Mouse (Mus musculus) intestine, embryonic 14.5 days (tissue): ENCODE measurements around the gene Nedd4. TPM values are rescaled to one million over a fixed set of nuclear protein-coding genes. Genes with fewer than 3 reads are reported as not detected.

Source experiments
- ATAC-seq: fragments of 200-750 bp; cut with Nextera tagmentation; replicated peaks from 2 replicates; pipeline ENCODE4 v1.8.0; 2017; ENCODE audit warnings: low read depth, moderate number of reproducible peaks, moderate TSS enrichment, moderate library complexity; ENCODE audit not compliant: low FRiP score, low TSS enrichment
- DNase-seq: peaks from one replicate; pipeline ENCODE4 v3.0.0-alpha.2; 2018; ENCODE audit warnings: low spot score
- H3K27ac ChIP-seq: fragments of 300-500 bp; sonication (generic); 2 replicates; pipeline ENCODE4 v1.5.1; 2014; ENCODE audit warnings: low read depth, mild to moderate bottlenecking, control low read depth
- H3K27me3 ChIP-seq: fragments of 300-500 bp; sonication (generic); replicated peaks from 2 replicates; pipeline ENCODE4 v1.6.1; 2014; ENCODE audit warnings: low read length, control low read depth; ENCODE audit not compliant: control insufficient read depth, insufficient read depth
- H3K36me3 ChIP-seq: fragments of 300-500 bp; sonication (generic); 2 replicates; pipeline ENCODE4 v1.6.1; 2014; ENCODE audit warnings: low read length, control low read depth; ENCODE audit not compliant: control insufficient read depth, insufficient read depth
- H3K4me1 ChIP-seq: fragments of 300-500 bp; sonication (generic); replicated peaks from 2 replicates; pipeline ENCODE4 v1.6.1; 2014; ENCODE audit warnings: low read length, control low read depth, mixed read lengths; ENCODE audit not compliant: control insufficient read depth, insufficient read depth
- H3K4me2 ChIP-seq: fragments of 300-500 bp; sonication (generic); 2 replicates; pipeline ENCODE4 v1.6.1; 2014; ENCODE audit warnings: low read length
- H3K4me3 ChIP-seq: fragments of 300-500 bp; sonication (generic); 2 replicates; pipeline ENCODE4 v1.5.1; 2014; ENCODE audit warnings: low read depth, low read length, control low read depth, mixed read lengths
- H3K9ac ChIP-seq: fragments of 300-500 bp; sonication (generic); 2 replicates; pipeline ENCODE4 v1.6.1; 2014; ENCODE audit warnings: mild to moderate bottlenecking, low read length
- H3K9me3 ChIP-seq: fragments of 300-500 bp; sonication (generic); 2 replicates; pipeline ENCODE4 v1.6.1; 2016; ENCODE audit warnings: low read length, control low read depth; ENCODE audit not compliant: control insufficient read depth
- WGBS: fragments of 180-500 bp; shearing (Covaris S2); extraction: QIAGEN DNeasy Blood & Tissue Kit; methylation state at CpG from one replicate; pipeline ENCODE4 v1.1.7; 2014; 5-methylcytosine and 5-hydroxymethylcytosine counted together
- polyA plus RNA-seq: library from polyadenylated mRNA; unstranded; fragments of >200 nt; fragmentation: Nextera tagmentation; extraction: Ambion mirVana; gene quantifications from 2 replicates; pipeline ENCODE4 v1.2.1, GENCODE M21; 2014

The Nedd4 gene
- polyA plus RNA-seq, 1 experiment from 2014 or later: 671 TPM

DNA sequence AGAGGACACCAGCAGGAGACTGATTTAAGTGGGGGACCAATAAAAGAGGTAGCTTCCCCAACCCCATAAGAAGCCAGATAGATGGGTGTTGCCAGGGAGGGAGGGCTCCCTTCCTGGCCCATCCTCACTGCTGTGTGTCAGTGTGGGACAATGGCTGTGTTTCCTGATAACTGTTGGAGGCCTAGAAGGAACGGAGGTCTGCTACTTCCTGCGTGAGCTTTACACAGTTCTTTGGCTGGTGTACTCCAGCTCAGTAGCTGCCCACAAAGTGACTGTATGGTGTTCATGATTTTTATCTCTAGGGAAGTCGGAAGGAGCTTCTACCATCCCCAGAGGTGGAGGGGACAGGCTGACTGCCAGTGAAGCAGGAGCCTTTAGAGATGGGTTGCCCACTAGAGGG, 5.2 kb upstream of the Nedd4 start:
- peaks cover 15% of the 10 kb centered on the region for H3K4me1 ChIP-seq
- no peak overlapping the region for H3K27ac ChIP-seq
- WGBS: 59% methylated on average over 3 of the region's 3 CpGs
- no peaks in the 10 kb centered on the region for H3K27me3 ChIP-seq
- H3K9ac ChIP-seq: no peak overlapping the region
- H3K4me3 ChIP-seq: no peak overlapping the region
- H3K9me3 ChIP-seq: no peaks in the 10 kb centered on the region
- H3K36me3 ChIP-seq: no peaks in the 10 kb centered on the region
- H3K4me2 ChIP-seq: no peak overlapping the region
- DNase-seq: no peak
- ATAC-seq: no peak

DNA sequence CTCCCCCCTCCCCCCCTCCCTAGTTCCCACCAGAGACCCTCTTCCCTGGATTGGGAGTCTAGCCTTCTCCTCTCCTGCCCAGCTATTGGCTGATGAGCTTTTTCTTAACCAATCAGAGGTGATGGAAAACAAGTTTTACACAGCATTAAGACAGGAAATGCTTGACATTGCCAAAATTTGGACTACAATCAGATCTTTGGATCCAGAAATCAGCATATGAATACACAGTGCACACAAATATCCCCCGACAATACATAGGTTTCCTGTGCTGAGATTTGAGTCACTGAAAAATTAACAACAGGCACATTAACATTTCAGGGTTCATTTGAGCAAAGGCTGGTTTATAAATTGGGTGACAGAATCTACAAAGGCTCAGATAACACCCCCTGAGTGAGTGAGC, 4.5 kb upstream of the Nedd4 start:
- H3K27me3 ChIP-seq: no peaks in the 10 kb centered on the region
- peaks cover 12% of the 10 kb centered on the region for H3K4me1 ChIP-seq
- DNase-seq (no peak), ATAC-seq (no peak)
- H3K9ac ChIP-seq: no peak overlapping the region
- no peaks in the 10 kb centered on the region for H3K36me3 ChIP-seq
- H3K9me3 ChIP-seq: no peaks in the 10 kb centered on the region
- no peak overlapping the region for H3K4me2 ChIP-seq
- H3K27ac ChIP-seq: no peak overlapping the region
- 73% methylated on average over 1 of the region's 1 CpGs for WGBS
- H3K4me3 ChIP-seq: no peak overlapping the region

DNA sequence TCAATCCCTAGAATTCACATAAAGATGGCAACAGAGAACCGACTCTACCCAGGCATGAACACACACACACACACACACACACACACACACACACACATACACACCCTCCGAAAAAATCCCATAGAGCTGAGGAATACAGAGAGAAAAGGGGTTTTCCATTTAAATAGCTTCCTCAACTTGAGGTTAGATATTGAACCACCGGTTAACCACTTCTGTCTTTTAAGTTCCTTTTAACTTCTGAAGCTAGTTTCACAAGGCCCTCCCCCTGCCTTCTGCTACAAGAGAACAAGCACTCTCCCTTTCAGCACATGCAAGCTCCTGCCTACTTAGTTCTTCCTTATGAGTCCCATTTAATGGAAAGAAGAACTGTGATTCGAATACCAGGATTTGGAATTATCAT, 2.0 kb upstream of the Nedd4 start:
- ATAC-seq (no peak), DNase-seq (no peak)
- Histone ChIP-seq H3K9ac (no peak overlapping the region), H3K9me3 (no peaks in the 10 kb centered on the region), H3K27ac (no peak overlapping the region), H3K4me1 (peaks cover 17% of the 10 kb centered on the region), H3K4me3 (no peak overlapping the region), H3K27me3 (no peaks in the 10 kb centered on the region), H3K36me3 (peaks cover 13% of the 10 kb centered on the region), H3K4me2 (no peak overlapping the region)
- WGBS: 82% methylated on average over 4 of the region's 4 CpGs

DNA sequence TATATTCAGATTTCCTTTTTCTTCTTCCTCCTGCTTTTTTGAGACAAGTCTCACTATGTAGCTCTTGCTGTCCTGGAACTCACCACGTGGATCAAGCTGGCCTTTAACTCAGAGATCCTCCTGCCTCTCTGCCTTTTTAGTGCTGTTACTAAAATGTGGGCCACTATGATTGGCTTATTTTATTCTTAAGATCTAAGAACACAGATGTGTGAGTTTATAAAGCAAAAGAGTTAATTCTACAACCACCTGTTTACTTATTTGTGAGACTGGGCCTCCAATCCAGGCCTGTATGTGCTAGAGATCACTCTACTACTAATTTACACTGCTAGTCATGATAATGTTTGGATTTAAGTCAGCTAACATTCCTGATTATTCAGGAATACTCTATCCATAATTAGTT, 1.2 kb upstream of the Nedd4 start:
- no peak for ATAC-seq
- H3K36me3 ChIP-seq: peaks cover 19% of the 10 kb centered on the region
- peak overlapping the region; percentile 100 for H3K9ac ChIP-seq
- H3K9me3 ChIP-seq: no peaks in the 10 kb centered on the region
- H3K4me3 ChIP-seq: no peak overlapping the region
- H3K27me3 ChIP-seq: no peaks in the 10 kb centered on the region
- peaks cover 24% of the 10 kb centered on the region for H3K4me1 ChIP-seq
- H3K4me2 ChIP-seq: peak overlapping the region; percentile 88
- peak overlapping the region; percentile 100 for H3K27ac ChIP-seq
- no peak for DNase-seq
- WGBS: 49% methylated on average over 1 of the region's 1 CpGs

DNA sequence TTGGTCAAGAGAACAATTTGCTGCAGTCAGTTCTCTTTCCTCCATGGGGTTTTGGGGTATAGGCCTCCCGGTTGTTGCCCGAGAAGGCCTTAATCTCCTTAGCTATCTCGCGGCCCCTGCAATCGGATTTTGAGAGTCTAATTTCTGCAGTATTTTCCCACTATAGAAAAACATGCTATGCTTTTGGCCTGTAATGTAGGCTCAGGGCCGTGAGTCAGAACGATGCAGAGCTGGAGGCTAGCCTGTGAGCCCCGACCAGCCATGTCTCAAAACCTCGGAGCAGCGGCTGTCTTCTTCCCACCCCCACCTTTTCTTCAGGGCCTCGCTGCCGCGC, 618 bp upstream of the Nedd4 start:
- ATAC-seq: no peak
- H3K36me3 ChIP-seq: peaks cover 24% of the 10 kb centered on the region
- no peaks in the 10 kb centered on the region for H3K9me3 ChIP-seq
- H3K27me3 ChIP-seq: no peaks in the 10 kb centered on the region
- WGBS: 1% methylated on average over 13 of the region's 13 CpGs
- H3K27ac ChIP-seq: peak overlapping the region; percentile 100
- H3K9ac ChIP-seq: peak overlapping the region; percentile 100
- DNase-seq: no peak
- peak overlapping the region; percentile 88 for H3K4me2 ChIP-seq
- H3K4me3 ChIP-seq: peak overlapping the region; percentile 96
- peaks cover 24% of the 10 kb centered on the region for H3K4me1 ChIP-seq

DNA sequence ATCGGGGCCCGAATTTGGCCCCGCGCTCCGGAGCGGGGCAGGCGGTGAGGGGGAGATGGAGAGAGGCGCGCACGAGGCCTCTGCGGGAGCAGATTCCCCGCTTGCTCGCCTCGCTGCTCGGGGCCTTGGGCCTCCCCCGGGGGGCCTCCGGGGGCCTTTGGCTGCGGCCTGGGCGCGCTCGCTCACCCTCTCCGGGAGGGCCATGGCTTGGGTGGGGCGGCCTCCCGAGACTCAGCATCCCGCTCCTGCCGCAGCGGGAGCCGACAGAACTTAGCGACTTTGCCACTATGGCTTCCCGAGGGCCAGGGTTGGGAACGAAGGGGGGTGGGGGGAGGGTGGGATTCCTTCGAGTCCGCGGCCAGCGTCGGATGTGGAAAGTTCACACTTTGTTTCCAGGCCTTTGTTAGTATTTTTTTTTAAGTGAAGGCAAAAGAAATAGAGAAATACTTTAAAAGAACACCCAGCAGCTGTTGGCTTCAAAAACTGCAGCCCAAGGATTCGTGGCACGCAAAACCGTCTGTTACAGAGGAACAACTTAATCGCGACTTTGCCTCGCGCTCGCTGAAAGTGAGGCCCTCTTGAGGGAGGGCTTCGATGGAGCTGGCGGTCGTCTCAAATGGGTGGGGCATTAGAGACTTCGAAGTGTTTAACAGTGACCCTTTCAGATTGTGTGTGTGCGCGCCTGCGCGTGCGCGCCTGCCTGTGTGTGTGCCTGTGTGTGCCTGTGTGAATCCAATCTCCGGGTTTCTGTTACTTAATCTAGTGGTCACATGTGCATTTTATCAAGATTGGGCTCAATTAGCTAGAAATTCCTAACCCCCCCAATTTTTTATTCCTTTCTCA, 766 bp downstream of the Nedd4 start:
- H3K9ac ChIP-seq: peak overlapping the region; percentile 100
- H3K4me1 ChIP-seq: peaks cover 29% of the 10 kb centered on the region
- peak overlapping the region; percentile 88 for H3K4me2 ChIP-seq
- ATAC-seq (peak; percentile 61; the same call in 1 of the 2 replicates), DNase-seq (peak; percentile 88)
- H3K27ac ChIP-seq: peak overlapping the region; percentile 100
- under 1% methylated on average over 54 of the region's 55 CpGs for WGBS
- peaks cover 38% of the 10 kb centered on the region for H3K36me3 ChIP-seq
- no peaks in the 10 kb centered on the region for H3K9me3 ChIP-seq
- H3K4me3 ChIP-seq: peak overlapping the region; percentile 96
- H3K27me3 ChIP-seq: no peaks in the 10 kb centered on the region

DNA sequence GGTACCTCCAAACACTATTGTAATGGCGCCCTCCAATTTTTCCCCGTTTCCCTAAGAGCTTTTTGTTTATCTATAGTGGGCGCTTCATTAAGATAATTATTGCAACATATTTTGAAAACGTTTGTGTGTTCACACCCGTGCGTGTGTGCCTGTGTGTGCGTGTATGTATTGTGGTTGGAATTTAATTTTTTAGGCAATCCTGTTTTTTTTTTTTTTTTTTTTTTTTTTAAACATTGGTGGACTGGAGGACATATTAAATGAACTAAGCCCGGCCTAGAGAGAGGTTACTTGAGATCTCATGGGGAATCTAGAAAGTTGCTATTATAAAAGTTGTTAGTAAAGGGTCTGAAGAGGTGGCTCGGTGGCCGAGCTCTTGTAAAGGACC, 1.4 kb downstream of the Nedd4 start:
- H3K9ac ChIP-seq: peak overlapping the region; percentile 100
- H3K4me1 ChIP-seq: peaks cover 29% of the 10 kb centered on the region
- WGBS: 4% methylated on average over 10 of the region's 10 CpGs
- ATAC-seq (no peak), DNase-seq (no peak)
- peak overlapping the region; percentile 100 for H3K27ac ChIP-seq
- H3K4me2 ChIP-seq: peak overlapping the region; percentile 88
- H3K4me3 ChIP-seq: peak overlapping the region; percentile 96
- no peaks in the 10 kb centered on the region for H3K27me3 ChIP-seq
- peaks cover 40% of the 10 kb centered on the region for H3K36me3 ChIP-seq
- H3K9me3 ChIP-seq: no peaks in the 10 kb centered on the region

DNA sequence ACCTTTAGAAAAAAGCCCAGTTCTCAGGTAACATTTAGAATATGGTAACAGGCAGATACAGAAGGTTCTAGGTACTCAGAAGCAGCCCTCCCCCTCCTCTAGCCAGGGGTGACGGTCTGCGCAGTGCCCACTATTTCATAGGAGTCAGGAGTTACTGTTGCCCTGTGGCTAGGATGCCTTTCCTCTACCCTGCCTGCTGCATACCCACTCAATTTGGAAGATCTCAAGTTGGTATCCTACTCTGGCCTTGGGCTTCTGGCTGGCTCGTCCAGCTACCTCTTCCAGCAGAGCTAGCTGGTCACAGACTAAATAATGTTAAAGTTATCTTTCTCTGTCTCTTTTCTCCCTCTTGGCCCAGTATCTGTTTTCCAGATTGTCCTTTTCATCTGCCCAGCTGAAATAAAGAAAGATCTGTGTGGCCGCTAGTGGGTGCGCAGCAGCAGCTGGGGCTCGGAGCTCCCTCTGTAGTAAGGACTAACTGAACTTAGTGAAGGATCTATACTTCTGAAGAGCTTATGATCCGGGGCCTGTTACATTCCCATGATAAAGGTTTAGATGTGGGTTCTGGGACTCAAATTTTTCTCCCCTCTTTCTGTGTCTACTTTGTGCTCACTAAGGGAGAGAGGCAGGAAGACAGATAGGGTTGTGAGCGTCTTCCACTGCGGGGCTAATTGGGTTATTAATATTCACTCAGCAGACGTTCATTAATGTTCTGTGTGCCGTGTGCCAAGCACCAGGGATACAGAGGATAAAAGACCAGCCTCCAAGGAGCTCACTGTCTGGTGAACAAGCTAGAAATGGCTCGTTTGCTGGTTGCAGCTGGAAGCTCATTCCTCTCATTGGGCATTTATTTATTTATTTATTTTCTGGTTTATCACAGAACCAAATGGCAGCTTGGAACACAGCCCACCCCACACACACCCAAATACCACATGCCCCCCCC, 2.5 kb downstream of the Nedd4 start:
- peaks cover 51% of the 10 kb centered on the region for H3K36me3 ChIP-seq
- no peak for ATAC-seq
- no peaks in the 10 kb centered on the region for H3K9me3 ChIP-seq
- peak overlapping the region; percentile 96 for H3K4me3 ChIP-seq
- H3K4me1 ChIP-seq: peaks cover 35% of the 10 kb centered on the region
- H3K27me3 ChIP-seq: no peaks in the 10 kb centered on the region
- 34% methylated on average over 12 of the region's 12 CpGs for WGBS
- peak overlapping the region; percentile 100 for H3K9ac ChIP-seq
- DNase-seq: no peak
- peak overlapping the region; percentile 88 for H3K4me2 ChIP-seq
- H3K27ac ChIP-seq: peak overlapping the region; percentile 100
